Mouse (Mus musculus) hindbrain, embryonic 13.5 days (tissue): ENCODE measurements around the gene 4933417A18Rik. TPM values are rescaled to one million over a fixed set of nuclear protein-coding genes. Genes with fewer than 3 reads are reported as not detected.
"Not testable (repeated sequence)": the region's sequence is repeated elsewhere in the genome, so short reads cannot be mapped to it uniquely, and the experiment has no call there.

ENCODE experiments used
- ATAC-seq: fragments of 200-750 bp; cut with Nextera tagmentation; 2 replicates; pipeline ENCODE4 v1.8.0; 2017; ENCODE audit warnings: moderate TSS enrichment; ENCODE audit not compliant: low FRiP score
- H3K27ac ChIP-seq: fragments of 300-500 bp; sonication (generic); 2 replicates; pipeline ENCODE4 v1.5.1; 2015; ENCODE audit warnings: inconsistent platforms, mild to moderate bottlenecking, moderate library complexity
- H3K27me3 ChIP-seq: fragments of 300-500 bp; sonication (generic); 2 replicates; pipeline ENCODE4 v1.6.1; 2015; ENCODE audit warnings: mild to moderate bottlenecking, inconsistent platforms
- H3K36me3 ChIP-seq: fragments of 300-500 bp; sonication (generic); 2 replicates; pipeline ENCODE4 v1.6.1; 2015; ENCODE audit warnings: mild to moderate bottlenecking, inconsistent platforms
- H3K4me1 ChIP-seq: fragments of 300-500 bp; sonication (generic); replicated peaks from 2 replicates; pipeline ENCODE4 v1.6.1; 2015; ENCODE audit warnings: inconsistent platforms
- H3K4me2 ChIP-seq: fragments of 300-500 bp; sonication (generic); 2 replicates; pipeline ENCODE4 v1.6.1; 2015; ENCODE audit warnings: inconsistent platforms, mild to moderate bottlenecking, moderate library complexity
- H3K4me3 ChIP-seq: fragments of 300-500 bp; sonication (generic); 2 replicates; pipeline ENCODE4 v1.5.1; 2015; ENCODE audit warnings: mild to moderate bottlenecking, inconsistent platforms
- H3K9ac ChIP-seq: fragments of 300-500 bp; sonication (generic); 2 replicates; pipeline ENCODE4 v1.6.1; 2015; ENCODE audit warnings: mild to moderate bottlenecking, inconsistent platforms
- H3K9me3 ChIP-seq: fragments of 300-500 bp; sonication (generic); 2 replicates; pipeline ENCODE4 v1.6.1; 2016; ENCODE audit warnings: inconsistent platforms
- WGBS: fragments of 180-500 bp; shearing (Covaris S2); methylation state at CpG from one replicate; pipeline ENCODE4 v1.1.7; 2015; 5-methylcytosine and 5-hydroxymethylcytosine counted together
- polyA plus RNA-seq: library from polyadenylated mRNA; unstranded; fragments of >200 nt; fragmentation: Nextera tagmentation; extraction: Ambion mirVana; gene quantifications from 2 replicates; pipeline ENCODE4 v1.2.1, GENCODE M21; 2015

Gene 4933417A18Rik
- polyA plus RNA-seq, 1 experiment from 2014 or later: not detected

GRCm38 (mm10) chr13:34958158-34958557 is 33.9 kb downstream of the 4933417A18Rik start:
- H3K9ac ChIP-seq, H3K4me1 ChIP-seq, H3K9me3 ChIP-seq, H3K4me2 ChIP-seq, H3K27ac ChIP-seq, H3K36me3 ChIP-seq, ATAC-seq, H3K27me3 ChIP-seq, H3K4me3 ChIP-seq: not testable (repeated sequence)
- WGBS: 87% methylated on average over 3 of the region's 3 CpGs

- H3K4me3 ChIP-seq: no peak overlapping the region
- peaks cover 19% of the 10 kb centered on the region for H3K27me3 ChIP-seq
- no peak overlapping the region for H3K27ac ChIP-seq
- H3K4me2 ChIP-seq: no peak overlapping the region
- no peak overlapping the region for H3K9ac ChIP-seq
- 89% methylated on average over 4 of the region's 4 CpGs for WGBS
- no peaks in the 10 kb centered on the region for H3K9me3 ChIP-seq
- peaks cover 17% of the 10 kb centered on the region for H3K4me1 ChIP-seq
- no peak for ATAC-seq
- H3K36me3 ChIP-seq: no peaks in the 10 kb centered on the region
These were observed 37.0 kb downstream of the 4933417A18Rik start for GRCm38 (mm10) chr13:34960996-34961770.

- Histone ChIP-seq H3K27me3 (peaks cover 21% of the 10 kb centered on the region), H3K4me2 (peak within 1 kb of the TSS; percentile 65), H3K9me3 (no peaks in the 10 kb centered on the region), H3K4me3 (peak within 1 kb of the TSS; percentile 41), H3K36me3 (no peaks in the 10 kb centered on the region), H3K9ac (peak within 1 kb of the TSS; percentile 55), H3K4me1 (peaks cover 17% of the 10 kb centered on the region), H3K27ac (no peak within 1 kb of the TSS)
- 3% methylated on average over 32 of the region's 32 CpGs for WGBS
- ATAC-seq: peak; percentile 59
These were observed 39.5 kb downstream of the 4933417A18Rik start, which contains the start of gene Eci3 for GRCm38 (mm10) chr13:34963511-34964397. Eci3 (minus strand) TSS chr13:34963810.

- H3K9me3 ChIP-seq: no peaks in the 10 kb centered on the region
- peaks cover 17% of the 10 kb centered on the region for H3K4me1 ChIP-seq
- 6% methylated on average over 14 of the region's 14 CpGs for WGBS
- peak overlapping the region; percentile 55 for H3K9ac ChIP-seq
- H3K4me2 ChIP-seq: peak overlapping the region; percentile 65
- H3K27me3 ChIP-seq: peaks cover 21% of the 10 kb centered on the region
- peak overlapping the region; percentile 41 for H3K4me3 ChIP-seq
- ATAC-seq: 0 out of 2 replicates have a peak, but pooled peaks have one; percentile 21
- no peaks in the 10 kb centered on the region for H3K36me3 ChIP-seq
- H3K27ac ChIP-seq: no peak overlapping the region
These were observed 40.2 kb downstream of the 4933417A18Rik start for GRCm38 (mm10) chr13:34964419-34964818.

- H3K4me1 ChIP-seq: peaks cover 17% of the 10 kb centered on the region
- H3K9me3 ChIP-seq: no peaks in the 10 kb centered on the region
- H3K4me3 ChIP-seq: peak overlapping the region; percentile 41
- H3K4me2 ChIP-seq: peak overlapping the region; percentile 65
- no peaks in the 10 kb centered on the region for H3K36me3 ChIP-seq
- H3K27me3 ChIP-seq: peaks cover 21% of the 10 kb centered on the region
- peak; percentile 57; the same call in 1 of the 2 replicates for ATAC-seq
- WGBS: 4% methylated on average over 5 of the region's 5 CpGs
- H3K9ac ChIP-seq: no peak overlapping the region
- H3K27ac ChIP-seq: no peak overlapping the region
These were observed 40.7 kb downstream of the 4933417A18Rik start for GRCm38 (mm10) chr13:34964866-34965265.

- ATAC-seq, H3K9me3 ChIP-seq, H3K27ac ChIP-seq, H3K9ac ChIP-seq, H3K4me3 ChIP-seq, H3K36me3 ChIP-seq, H3K4me2 ChIP-seq: not testable (repeated sequence)
- Histone ChIP-seq H3K27me3 (peaks cover 21% of the 10 kb centered on the region), H3K4me1 (peaks cover 17% of the 10 kb centered on the region)
- WGBS: 76% methylated on average over 9 of the region's 9 CpGs
These were observed 41.4 kb downstream of the 4933417A18Rik start for GRCm38 (mm10) chr13:34965647-34966046.

- H3K9me3 ChIP-seq, H3K4me3 ChIP-seq, H3K9ac ChIP-seq, H3K36me3 ChIP-seq, H3K27ac ChIP-seq, H3K27me3 ChIP-seq, H3K4me2 ChIP-seq, H3K4me1 ChIP-seq, ATAC-seq: not testable (repeated sequence)
These were observed 48.2 kb downstream of the 4933417A18Rik start for GRCm38 (mm10) chr13:34972456-34972855.

- H3K4me2 ChIP-seq: no peak overlapping the region
- H3K9ac ChIP-seq: no peak overlapping the region
- no peak overlapping the region for H3K4me3 ChIP-seq
- WGBS: 52% methylated on average over 1 of the region's 1 CpGs
- peaks cover 14% of the 10 kb centered on the region for H3K36me3 ChIP-seq
- H3K4me1 ChIP-seq: no peaks in the 10 kb centered on the region
- no peak overlapping the region for H3K27ac ChIP-seq
- ATAC-seq: no peak
- H3K27me3 ChIP-seq: no peaks in the 10 kb centered on the region
- H3K9me3 ChIP-seq: no peaks in the 10 kb centered on the region
These were observed 48.9 kb downstream of the 4933417A18Rik start for GRCm38 (mm10) chr13:34973149-34973548.

GRCm38 (mm10) chr13:34973770-34974169 is 49.6 kb downstream of the 4933417A18Rik start:
- peaks cover 20% of the 10 kb centered on the region for H3K36me3 ChIP-seq
- H3K4me2 ChIP-seq: no peak overlapping the region
- H3K9ac ChIP-seq: no peak overlapping the region
- no peak overlapping the region for H3K4me3 ChIP-seq
- no peak overlapping the region for H3K27ac ChIP-seq
- H3K9me3 ChIP-seq: no peaks in the 10 kb centered on the region
- no peak for ATAC-seq
- 65% methylated on average over 1 of the region's 1 CpGs for WGBS
- H3K4me1 ChIP-seq: no peaks in the 10 kb centered on the region
- no peaks in the 10 kb centered on the region for H3K27me3 ChIP-seq

- Histone ChIP-seq H3K9ac (no peak overlapping the region), H3K36me3 (peaks cover 43% of the 10 kb centered on the region), H3K27me3 (no peaks in the 10 kb centered on the region), H3K4me3 (no peak overlapping the region), H3K9me3 (no peaks in the 10 kb centered on the region), H3K4me1 (no peaks in the 10 kb centered on the region), H3K4me2 (no peak overlapping the region), H3K27ac (no peak overlapping the region)
- WGBS: 95% methylated on average over 4 of the region's 4 CpGs
- no peak for ATAC-seq
These were observed 51.9 kb downstream of the 4933417A18Rik start for GRCm38 (mm10) chr13:34976116-34976515.

GRCm38 (mm10) chr13:34977410-34977809 is 53.2 kb downstream of the 4933417A18Rik start:
- peaks cover 55% of the 10 kb centered on the region for H3K36me3 ChIP-seq
- 95% methylated on average over 3 of the region's 3 CpGs for WGBS

GRCm38 (mm10) chr13:34978635-34979034 is 54.4 kb downstream of the 4933417A18Rik start:
- H3K4me3 ChIP-seq, H3K4me2 ChIP-seq, ATAC-seq, H3K27me3 ChIP-seq, H3K9ac ChIP-seq, H3K27ac ChIP-seq, H3K4me1 ChIP-seq, H3K9me3 ChIP-seq: not testable (repeated sequence)
- peaks cover 63% of the 10 kb centered on the region for H3K36me3 ChIP-seq
- 65% methylated on average over 5 of the region's 5 CpGs for WGBS

More at GRCm38 (mm10) chr13:34977410-34977809, 53.2 kb downstream of the 4933417A18Rik start:
- Histone ChIP-seq H3K4me1 (no peaks in the 10 kb centered on the region), H3K4me2 (no peak overlapping the region), H3K4me3 (no peak overlapping the region), H3K27me3 (no peaks in the 10 kb centered on the region), H3K9ac (no peak overlapping the region), H3K9me3 (no peaks in the 10 kb centered on the region), H3K27ac (no peak overlapping the region)
- no peak for ATAC-seq
